Mouse (Mus musculus): ENCODE results near the gene Ranbp3. TPM values are rescaled to one million over a fixed set of nuclear protein-coding genes. Genes with fewer than 3 reads are reported as not detected.
A peak's percentile ranks its signal among the peaks of the same experiment; 100 is the strongest.
"Not testable (repeated sequence)": the region's sequence is repeated elsewhere in the genome, so short reads cannot be mapped to it uniquely, and the experiment has no call there.

Ranbp3 gene
- 10 to 100 TPM; 89.0 to 93.5 (median 93.0) TPM for total RNA-seq (2022)

GRCm38 (mm10) chr17:56672941-56673646 lies at the start of gene Ranbp3:
Gene Ranbp3 (plus strand): TSS chr17:56673294.
- peak; percentile 99 for DNase-seq (ENCODE audit: low spot score in 2 of 2)

- no peak for DNase-seq (ENCODE audit: low spot score in 2 of 2)
These were observed 47.6 kb upstream of the Ranbp3 start for GRCm38 (mm10) chr17:56625495-56625894.

- no peak for DNase-seq (ENCODE audit: low spot score in 2 of 2)
These were observed 46.8 kb upstream of the Ranbp3 start for GRCm38 (mm10) chr17:56626260-56626659.

- peak; percentile 93 to 95 for DNase-seq (ENCODE audit: low spot score in 2 of 2)
These were observed 46.2 kb upstream of the Ranbp3 start, which contains the start of gene Lonp1 for GRCm38 (mm10) chr17:56626754-56627470. Gene Lonp1 (minus strand): TSS chr17:56626887.

GRCm38 (mm10) chr17:56627530-56628277 lies 45.4 kb upstream of the Ranbp3 start, which contains the start of gene Catsperd:
Gene Catsperd (plus strand): TSS chr17:56628143.
- DNase-seq (ENCODE audit: low spot score in 2 of 2), result no peak

- DNase-seq (ENCODE audit: low spot score in 2 of 2), result not testable (repeated sequence)
These were observed 43.0 kb upstream of the Ranbp3 start for GRCm38 (mm10) chr17:56629800-56630781.

GRCm38 (mm10) chr17:56631807-56632206 lies 41.3 kb upstream of the Ranbp3 start:
- DNase-seq (ENCODE audit: low spot score in 2 of 2), result no peak

- DNase-seq (ENCODE audit: low spot score in 2 of 2), result no peak
These were observed 39.1 kb upstream of the Ranbp3 start for GRCm38 (mm10) chr17:56634023-56634422.

- DNase-seq (ENCODE audit: low spot score in 2 of 2), result no peak
These were observed 29.9 kb upstream of the Ranbp3 start for GRCm38 (mm10) chr17:56643237-56643636.

GRCm38 (mm10) chr17:56647546-56647945 lies 25.5 kb upstream of the Ranbp3 start:
- no peak for DNase-seq (ENCODE audit: low spot score in 2 of 2)

- no peak for DNase-seq (ENCODE audit: low spot score in 2 of 2)
These were observed 21.3 kb upstream of the Ranbp3 start for GRCm38 (mm10) chr17:56651801-56652200.

- DNase-seq (ENCODE audit: low spot score in 2 of 2), result no peak
These were observed 18.3 kb upstream of the Ranbp3 start for GRCm38 (mm10) chr17:56654771-56655170.

GRCm38 (mm10) chr17:56655311-56655710 lies 17.8 kb upstream of the Ranbp3 start:
- DNase-seq (ENCODE audit: low spot score in 2 of 2), result no peak

GRCm38 (mm10) chr17:56656171-56656570 lies 16.9 kb upstream of the Ranbp3 start:
- no peak for DNase-seq (ENCODE audit: low spot score in 2 of 2)

GRCm38 (mm10) chr17:56663659-56664058 lies 9.4 kb upstream of the Ranbp3 start:
- DNase-seq (ENCODE audit: low spot score in 2 of 2), result no peak

- no peak for DNase-seq (ENCODE audit: low spot score in 2 of 2)
These were observed 8.8 kb upstream of the Ranbp3 start for GRCm38 (mm10) chr17:56664333-56664732.

GRCm38 (mm10) chr17:56666384-56666783 lies 6.7 kb upstream of the Ranbp3 start:
- DNase-seq (ENCODE audit: low spot score in 2 of 2), result no peak

- DNase-seq (ENCODE audit: low spot score in 2 of 2), result no peak
These were observed 5.5 kb upstream of the Ranbp3 start for GRCm38 (mm10) chr17:56667591-56667990.

- DNase-seq (ENCODE audit: low spot score in 2 of 2), result peak; percentile 56 to 77
These were observed 4.5 kb upstream of the Ranbp3 start for GRCm38 (mm10) chr17:56668384-56669144.

- no peak for DNase-seq (ENCODE audit: low spot score in 2 of 2)
These were observed 3.3 kb upstream of the Ranbp3 start for GRCm38 (mm10) chr17:56669766-56670165.

Measured in layer of hippocampus, adult 8-10 months (tissue).